Mouse (Mus musculus): ENCODE measurements around the gene Pou4f1. TPM values are rescaled to one million over a fixed set of nuclear protein-coding genes. Genes with fewer than 3 reads are reported as not detected.
A peak's percentile ranks its signal among the peaks of the same experiment; 100 is the strongest.
"Not testable (repeated sequence)": the region's sequence is repeated elsewhere in the genome, so short reads cannot be mapped to it uniquely, and the experiment has no call there.

Pou4f1 gene
- 0.01 and 0.07 TPM in 2 replicates for polyA plus RNA-seq (2012; rRNA removed)

- H3K4me3 ChIP-seq (ENCODE audit: extremely low read depth, insufficient read depth, insufficient read length), result peak within 1 kb of the TSS; percentile 43
- DNase-seq (ENCODE audit: low read depth in 1 of 2, low spot score in 2 of 2), result peak in 1 of 2 experiments; percentile 40
- H3K27ac ChIP-seq (ENCODE audit: insufficient read depth, low read length), result no peak within 1 kb of the TSS
- WGBS, result 1% methylated on average over 62 of the region's 62 CpGs
- TF ChIP-seq POLR2A (IDR thresholded peaks at IDR 0.05; ENCODE audit: low read depth, low read length) (no peak), CTCF (IDR thresholded peaks at IDR 0.05; ENCODE audit: extremely low read depth, insufficient read depth, insufficient read length, insufficient replicate concordance) (no peak)
- H3K36me3 ChIP-seq (ENCODE audit: control insufficient read depth, insufficient read depth, low read length), result no peaks in the 10 kb centered on the region
- peaks cover 12% of the 10 kb centered on the region for H3K4me1 ChIP-seq (ENCODE audit: control insufficient read depth, insufficient read depth, insufficient read length)
- peaks cover 55% of the 10 kb centered on the region for H3K27me3 ChIP-seq (ENCODE audit: control insufficient read depth, insufficient read depth, low read length)
Measured at GRCm38 (mm10) chr14:104467966-104468622, at the start of gene Pou4f1. TSS of gene Pou4f1 (minus strand) at chr14:104467999.

DNA sequence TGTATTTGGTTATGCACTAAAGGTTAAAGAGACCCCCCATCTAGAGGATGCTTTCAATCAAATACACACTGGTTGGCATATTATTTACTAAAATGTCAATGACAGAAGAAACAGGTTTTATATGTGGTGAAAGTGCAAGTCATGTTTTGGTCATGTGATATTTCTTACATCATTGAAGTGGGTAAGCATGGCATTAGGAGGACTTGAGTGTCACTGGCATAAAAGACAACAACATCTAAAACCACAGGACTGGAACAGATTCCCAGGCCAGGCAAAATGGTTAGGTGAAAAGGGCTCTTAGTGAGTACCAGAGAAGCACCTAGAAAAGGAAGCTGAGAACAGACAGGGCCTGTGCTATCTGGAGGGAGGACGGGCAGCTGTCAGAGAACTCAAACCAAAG, 43.9 kb upstream of the Pou4f1 start:
- no peak for TF ChIP-seq POLR2A (IDR thresholded peaks at IDR 0.05; ENCODE audit: low read depth, low read length)
- TF ChIP-seq CTCF (IDR thresholded peaks at IDR 0.05; ENCODE audit: extremely low read depth, insufficient read depth, insufficient read length, insufficient replicate concordance), result no peak
- H3K4me1 ChIP-seq (ENCODE audit: control insufficient read depth, insufficient read depth, insufficient read length), result peaks cover 3% of the 10 kb centered on the region
- 86% methylated on average over 1 of the region's 1 CpGs for WGBS

GRCm38 (mm10) chr14:104502761-104503160, 35.0 kb upstream of the Pou4f1 start:
- not testable (repeated sequence) for H3K4me3 ChIP-seq (ENCODE audit: extremely low read depth, insufficient read depth, insufficient read length); H3K27me3 ChIP-seq (ENCODE audit: control insufficient read depth, insufficient read depth, low read length); H3K27ac ChIP-seq (ENCODE audit: insufficient read depth, low read length); DNase-seq (ENCODE audit: low read depth in 1 of 2, low spot score in 2 of 2); H3K4me1 ChIP-seq (ENCODE audit: control insufficient read depth, insufficient read depth, insufficient read length)
- H3K36me3 ChIP-seq (ENCODE audit: control insufficient read depth, insufficient read depth, low read length), result peaks cover 34% of the 10 kb centered on the region
- 88% methylated on average over 3 of the region's 3 CpGs for WGBS

More for the DNA sequence above, 43.9 kb upstream of the Pou4f1 start:
- no peak overlapping the region for H3K4me3 ChIP-seq (ENCODE audit: extremely low read depth, insufficient read depth, insufficient read length)
- peaks cover 8% of the 10 kb centered on the region; the same call in 1 of the 2 replicates for H3K36me3 ChIP-seq (ENCODE audit: control insufficient read depth, insufficient read depth, low read length)
- no peaks in the 10 kb centered on the region for H3K27me3 ChIP-seq (ENCODE audit: control insufficient read depth, insufficient read depth, low read length)
- DNase-seq (ENCODE audit: low read depth in 1 of 2, low spot score in 2 of 2), result no peak
- H3K27ac ChIP-seq (ENCODE audit: insufficient read depth, low read length), result no peak overlapping the region

DNA sequence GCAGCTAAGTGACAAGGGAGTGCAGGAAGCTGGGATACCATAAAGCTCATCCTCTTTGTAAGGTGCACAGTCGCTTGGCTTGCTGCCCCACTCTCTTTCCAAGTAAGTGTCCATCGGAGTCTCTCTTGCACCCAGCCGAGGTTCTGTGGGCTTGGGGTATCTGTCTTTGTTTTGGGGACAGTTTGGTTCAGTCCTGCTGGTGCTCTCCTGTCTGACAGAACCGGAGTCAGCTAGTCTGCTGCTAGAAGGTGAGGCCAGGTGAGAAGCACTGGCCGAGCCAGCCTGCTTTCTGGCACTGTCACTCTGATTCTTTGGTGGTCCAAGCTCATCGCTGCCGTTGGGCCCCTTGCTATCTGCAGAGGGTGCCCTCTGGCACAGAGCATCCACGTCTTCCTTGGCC, 12.0 kb upstream of the Pou4f1 start:
- WGBS, result 93% methylated on average over 8 of the region's 8 CpGs
- no peak for DNase-seq (ENCODE audit: low read depth in 1 of 2, low spot score in 2 of 2)
- no peak overlapping the region for H3K4me3 ChIP-seq (ENCODE audit: extremely low read depth, insufficient read depth, insufficient read length)

GRCm38 (mm10) chr14:104478593-104478992, 10.8 kb upstream of the Pou4f1 start:
- H3K27ac ChIP-seq (ENCODE audit: insufficient read depth, low read length), result no peak overlapping the region
- 92% methylated on average over 5 of the region's 5 CpGs for WGBS
- peaks cover 10% of the 10 kb centered on the region for H3K36me3 ChIP-seq (ENCODE audit: control insufficient read depth, insufficient read depth, low read length)
- peaks cover 4% of the 10 kb centered on the region; the same call in 1 of the 2 replicates for H3K4me1 ChIP-seq (ENCODE audit: control insufficient read depth, insufficient read depth, insufficient read length)
- TF ChIP-seq CTCF (IDR thresholded peaks at IDR 0.05; ENCODE audit: extremely low read depth, insufficient read depth, insufficient read length, insufficient replicate concordance) (no peak), POLR2A (IDR thresholded peaks at IDR 0.05; ENCODE audit: low read depth, low read length) (no peak)
- no peak for DNase-seq (ENCODE audit: low read depth in 1 of 2, low spot score in 2 of 2)
- no peak overlapping the region for H3K4me3 ChIP-seq (ENCODE audit: extremely low read depth, insufficient read depth, insufficient read length)
- H3K27me3 ChIP-seq (ENCODE audit: control insufficient read depth, insufficient read depth, low read length), result peaks cover 3% of the 10 kb centered on the region

More for the DNA sequence above, 12.0 kb upstream of the Pou4f1 start:
- no peak overlapping the region for H3K27ac ChIP-seq (ENCODE audit: insufficient read depth, low read length)
- H3K27me3 ChIP-seq (ENCODE audit: control insufficient read depth, insufficient read depth, low read length), result no peaks in the 10 kb centered on the region
- no peaks in the 10 kb centered on the region for H3K4me1 ChIP-seq (ENCODE audit: control insufficient read depth, insufficient read depth, insufficient read length)
- H3K36me3 ChIP-seq (ENCODE audit: control insufficient read depth, insufficient read depth, low read length), result peaks cover 10% of the 10 kb centered on the region
- no peak for TF ChIP-seq POLR2A (IDR thresholded peaks at IDR 0.05; ENCODE audit: low read depth, low read length)
- TF ChIP-seq CTCF (IDR thresholded peaks at IDR 0.05; ENCODE audit: extremely low read depth, insufficient read depth, insufficient read length, insufficient replicate concordance), result no peak

- Histone ChIP-seq H3K4me1 (ENCODE audit: control insufficient read depth, insufficient read depth, insufficient read length) (peaks cover 11% of the 10 kb centered on the region; the same call in 1 of the 2 replicates), H3K27ac (ENCODE audit: insufficient read depth, low read length) (no peak overlapping the region), H3K36me3 (ENCODE audit: control insufficient read depth, insufficient read depth, low read length) (peaks cover 10% of the 10 kb centered on the region), H3K27me3 (ENCODE audit: control insufficient read depth, insufficient read depth, low read length) (peaks cover 11% of the 10 kb centered on the region), H3K4me3 (ENCODE audit: extremely low read depth, insufficient read depth, insufficient read length) (no peak overlapping the region)
- TF ChIP-seq CTCF (IDR thresholded peaks at IDR 0.05; ENCODE audit: extremely low read depth, insufficient read depth, insufficient read length, insufficient replicate concordance) (no peak), POLR2A (IDR thresholded peaks at IDR 0.05; ENCODE audit: low read depth, low read length) (no peak)
- WGBS, result 92% methylated on average over 8 of the region's 8 CpGs
- no peak for DNase-seq (ENCODE audit: low read depth in 1 of 2, low spot score in 2 of 2)
Measured at GRCm38 (mm10) chr14:104477616-104478015, 9.8 kb upstream of the Pou4f1 start.

DNA sequence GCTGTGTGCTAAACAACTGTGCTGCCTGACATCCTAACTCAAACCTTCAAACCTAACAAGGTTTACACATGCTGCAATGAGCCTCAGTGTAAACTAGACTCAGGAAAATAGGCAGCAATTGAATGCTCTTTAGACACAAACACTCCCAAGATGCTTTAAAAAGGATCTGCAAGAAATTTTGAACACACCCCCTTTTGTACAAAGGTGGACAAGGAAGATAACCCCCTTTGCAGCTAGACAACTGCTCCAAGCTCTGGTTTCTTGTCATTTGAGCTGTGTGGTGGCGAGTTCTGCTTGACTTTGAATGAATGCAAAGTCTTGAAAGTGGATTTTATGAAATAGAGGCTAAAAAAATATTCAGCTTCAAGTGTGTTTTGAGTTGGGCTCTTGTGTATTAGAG, 7.6 kb upstream of the Pou4f1 start:
- TF ChIP-seq CTCF (IDR thresholded peaks at IDR 0.05; ENCODE audit: extremely low read depth, insufficient read depth, insufficient read length, insufficient replicate concordance) (no peak), POLR2A (IDR thresholded peaks at IDR 0.05; ENCODE audit: low read depth, low read length) (no peak)
- 87% methylated on average over 1 of the region's 1 CpGs for WGBS
- peaks cover 20% of the 10 kb centered on the region for H3K27me3 ChIP-seq (ENCODE audit: control insufficient read depth, insufficient read depth, low read length)

More for the DNA sequence above, 7.6 kb upstream of the Pou4f1 start:
- no peak overlapping the region for H3K27ac ChIP-seq (ENCODE audit: insufficient read depth, low read length)
- peaks cover 10% of the 10 kb centered on the region for H3K36me3 ChIP-seq (ENCODE audit: control insufficient read depth, insufficient read depth, low read length)
- no peak overlapping the region for H3K4me3 ChIP-seq (ENCODE audit: extremely low read depth, insufficient read depth, insufficient read length)
- DNase-seq (ENCODE audit: low read depth in 1 of 2, low spot score in 2 of 2), result no peak
- peaks cover 11% of the 10 kb centered on the region; the same call in 1 of the 2 replicates for H3K4me1 ChIP-seq (ENCODE audit: control insufficient read depth, insufficient read depth, insufficient read length)

All from spleen, adult 2 months (tissue).